Mouse (Mus musculus): ENCODE measurements around the gene Gm28035. TPM values are rescaled to one million over a fixed set of nuclear protein-coding genes. Genes with fewer than 3 reads are reported as not detected.

Gene Gm28035
- polyA plus RNA-seq, 1 experiment = 0.98 TPM

GRCm38 (mm10) chr2:30316136-30316535, 75.8 kb downstream of the Gm28035 start:
- no peaks in the 10 kb centered on the region for H3K4me1 ChIP-seq (ENCODE audit: control insufficient read depth, insufficient read depth, low read length)
- no peak overlapping the region for H3K27ac ChIP-seq (ENCODE audit: control insufficient read depth, insufficient read depth, low read depth, low read length)
- no peaks in the 10 kb centered on the region for H3K27me3 ChIP-seq (ENCODE audit: control insufficient read depth, insufficient read depth, low read length)
- H3K4me3 ChIP-seq (ENCODE audit: control insufficient read depth, low read depth, low read length) = no peak overlapping the region
- TF ChIP-seq CTCF (IDR thresholded peaks at IDR 0.05; ENCODE audit: control insufficient read depth, insufficient read depth, insufficient replicate concordance, low read depth, low read length) (no peak), POLR2A (IDR thresholded peaks at IDR 0.05; ENCODE audit: control insufficient read depth, low read depth, low read length) (no peak)
- peaks cover 8% of the 10 kb centered on the region for H3K36me3 ChIP-seq (ENCODE audit: control insufficient read depth, insufficient read depth, low read length)

GRCm38 (mm10) chr2:30316955-30317354, 76.6 kb downstream of the Gm28035 start:
- Histone ChIP-seq H3K4me1 (ENCODE audit: control insufficient read depth, insufficient read depth, low read length) (no peaks in the 10 kb centered on the region), H3K36me3 (ENCODE audit: control insufficient read depth, insufficient read depth, low read length) (peaks cover 8% of the 10 kb centered on the region), H3K27me3 (ENCODE audit: control insufficient read depth, insufficient read depth, low read length) (no peaks in the 10 kb centered on the region), H3K4me3 (ENCODE audit: control insufficient read depth, low read depth, low read length) (no peak overlapping the region), H3K27ac (ENCODE audit: control insufficient read depth, insufficient read depth, low read depth, low read length) (no peak overlapping the region)
- TF ChIP-seq POLR2A (IDR thresholded peaks at IDR 0.05; ENCODE audit: control insufficient read depth, low read depth, low read length) (no peak), CTCF (IDR thresholded peaks at IDR 0.05; ENCODE audit: control insufficient read depth, insufficient read depth, insufficient replicate concordance, low read depth, low read length) (no peak)

- Histone ChIP-seq H3K4me3 (ENCODE audit: control insufficient read depth, low read depth, low read length) (no peak overlapping the region), H3K4me1 (ENCODE audit: control insufficient read depth, insufficient read depth, low read length) (no peaks in the 10 kb centered on the region), H3K27me3 (ENCODE audit: control insufficient read depth, insufficient read depth, low read length) (no peaks in the 10 kb centered on the region), H3K27ac (ENCODE audit: control insufficient read depth, insufficient read depth, low read depth, low read length) (no peak overlapping the region), H3K36me3 (ENCODE audit: control insufficient read depth, insufficient read depth, low read length) (peaks cover 8% of the 10 kb centered on the region)
- no peak for TF ChIP-seq POLR2A (IDR thresholded peaks at IDR 0.05; ENCODE audit: control insufficient read depth, low read depth, low read length)
- TF ChIP-seq CTCF (IDR thresholded peaks at IDR 0.05; ENCODE audit: control insufficient read depth, insufficient read depth, insufficient replicate concordance, low read depth, low read length) = no peak
Observed at GRCm38 (mm10) chr2:30319260-30319659, 78.9 kb downstream of the Gm28035 start.

GRCm38 (mm10) chr2:30323111-30323510, 82.7 kb downstream of the Gm28035 start:
- H3K4me1 ChIP-seq (ENCODE audit: control insufficient read depth, insufficient read depth, low read length) = no peaks in the 10 kb centered on the region
- TF ChIP-seq POLR2A (IDR thresholded peaks at IDR 0.05; ENCODE audit: control insufficient read depth, low read depth, low read length) (no peak), CTCF (IDR thresholded peaks at IDR 0.05; ENCODE audit: control insufficient read depth, insufficient read depth, insufficient replicate concordance, low read depth, low read length) (no peak)
- no peaks in the 10 kb centered on the region for H3K27me3 ChIP-seq (ENCODE audit: control insufficient read depth, insufficient read depth, low read length)
- peak overlapping the region; percentile 58 for H3K4me3 ChIP-seq (ENCODE audit: control insufficient read depth, low read depth, low read length)
- H3K27ac ChIP-seq (ENCODE audit: control insufficient read depth, insufficient read depth, low read depth, low read length) = no peak overlapping the region
- peaks cover 5% of the 10 kb centered on the region for H3K36me3 ChIP-seq (ENCODE audit: control insufficient read depth, insufficient read depth, low read length)

GRCm38 (mm10) chr2:30325296-30325695, 84.9 kb downstream of the Gm28035 start:
- Histone ChIP-seq H3K4me3 (ENCODE audit: control insufficient read depth, low read depth, low read length) (no peak overlapping the region), H3K27me3 (ENCODE audit: control insufficient read depth, insufficient read depth, low read length) (no peaks in the 10 kb centered on the region), H3K4me1 (ENCODE audit: control insufficient read depth, insufficient read depth, low read length) (no peaks in the 10 kb centered on the region), H3K36me3 (ENCODE audit: control insufficient read depth, insufficient read depth, low read length) (peaks cover 6% of the 10 kb centered on the region), H3K27ac (ENCODE audit: control insufficient read depth, insufficient read depth, low read depth, low read length) (no peak overlapping the region)
- TF ChIP-seq POLR2A (IDR thresholded peaks at IDR 0.05; ENCODE audit: control insufficient read depth, low read depth, low read length) (no peak), CTCF (IDR thresholded peaks at IDR 0.05; ENCODE audit: control insufficient read depth, insufficient read depth, insufficient replicate concordance, low read depth, low read length) (no peak)

GRCm38 (mm10) chr2:30327276-30327675, 86.9 kb downstream of the Gm28035 start:
- Histone ChIP-seq H3K4me1 (ENCODE audit: control insufficient read depth, insufficient read depth, low read length) (no peaks in the 10 kb centered on the region), H3K36me3 (ENCODE audit: control insufficient read depth, insufficient read depth, low read length) (peaks cover 9% of the 10 kb centered on the region), H3K27ac (ENCODE audit: control insufficient read depth, insufficient read depth, low read depth, low read length) (no peak overlapping the region), H3K4me3 (ENCODE audit: control insufficient read depth, low read depth, low read length) (no peak overlapping the region), H3K27me3 (ENCODE audit: control insufficient read depth, insufficient read depth, low read length) (no peaks in the 10 kb centered on the region)
- no peak for TF ChIP-seq POLR2A (IDR thresholded peaks at IDR 0.05; ENCODE audit: control insufficient read depth, low read depth, low read length)
- TF ChIP-seq CTCF (IDR thresholded peaks at IDR 0.05; ENCODE audit: control insufficient read depth, insufficient read depth, insufficient replicate concordance, low read depth, low read length) = no peak

- peaks cover 9% of the 10 kb centered on the region for H3K36me3 ChIP-seq (ENCODE audit: control insufficient read depth, insufficient read depth, low read length)
- no peak overlapping the region for H3K4me3 ChIP-seq (ENCODE audit: control insufficient read depth, low read depth, low read length)
- H3K27ac ChIP-seq (ENCODE audit: control insufficient read depth, insufficient read depth, low read depth, low read length) = no peak overlapping the region
- H3K4me1 ChIP-seq (ENCODE audit: control insufficient read depth, insufficient read depth, low read length) = no peaks in the 10 kb centered on the region
- H3K27me3 ChIP-seq (ENCODE audit: control insufficient read depth, insufficient read depth, low read length) = no peaks in the 10 kb centered on the region
- TF ChIP-seq CTCF (IDR thresholded peaks at IDR 0.05; ENCODE audit: control insufficient read depth, insufficient read depth, insufficient replicate concordance, low read depth, low read length) = no peak
- no peak for TF ChIP-seq POLR2A (IDR thresholded peaks at IDR 0.05; ENCODE audit: control insufficient read depth, low read depth, low read length)
Observed at GRCm38 (mm10) chr2:30328791-30329190, 88.4 kb downstream of the Gm28035 start.

Other genes with a start within 250 kb of the Gm28035 start
- 77.0 and 84.3 TPM in 2 replicates for gene Wdr34, start 191.7 kb upstream of the Gm28035 start, polyA plus RNA-seq (2012; rRNA removed)
- gene Set, start 183.2 kb upstream of the Gm28035 start, polyA plus RNA-seq (2012; rRNA removed) = 32.7 and 38.9 TPM in 2 replicates
- gene Pkn3, start 162.9 kb upstream of the Gm28035 start, polyA plus RNA-seq (2012; rRNA removed) = 5.8 and 6.0 TPM in 2 replicates
- gene Zdhhc12, start 146.9 kb upstream of the Gm28035 start, polyA plus RNA-seq (2012; rRNA removed) = 156 and 170 TPM in 2 replicates
- 62.3 and 62.4 TPM in 2 replicates for gene Zer1, start 116.0 kb upstream of the Gm28035 start, polyA plus RNA-seq (2012; rRNA removed)
- gene Tbc1d13, start 106.8 kb upstream of the Gm28035 start, polyA plus RNA-seq (2012; rRNA removed) = 24.4 and 26.2 TPM in 2 replicates
- gene Endog, start 69.1 kb upstream of the Gm28035 start, polyA plus RNA-seq (2012; rRNA removed) = 2.4 and 2.9 TPM in 2 replicates
- 149 and 160 TPM in 2 replicates for gene Spout1, start 62.1 kb upstream of the Gm28035 start, polyA plus RNA-seq (2012; rRNA removed)
- gene Kyat1, start 34.7 kb upstream of the Gm28035 start, polyA plus RNA-seq (2012; rRNA removed) = 16.0 and 16.4 TPM in 2 replicates
- gene Lrrc8a, start 2.9 kb upstream of the Gm28035 start, polyA plus RNA-seq (2012; rRNA removed) = 8.8 TPM in 2 replicates
- 1.8 and 3.0 TPM in 2 replicates for gene Phyhd1, start 25.6 kb downstream of the Gm28035 start, polyA plus RNA-seq (2012; rRNA removed)
- not detected in 2 replicates for gene Gm28038, start 40.5 kb downstream of the Gm28035 start, polyA plus RNA-seq (2012; rRNA removed)
- gene Dolk, start 45.8 kb downstream of the Gm28035 start, polyA plus RNA-seq (2012; rRNA removed) = 6.2 and 6.6 TPM in 2 replicates
- 125 and 135 TPM in 2 replicates for gene Nup188, start 45.8 kb downstream of the Gm28035 start, polyA plus RNA-seq (2012; rRNA removed)
- 21.8 and 25.3 TPM in 2 replicates for gene Sh3glb2, start 118.8 kb downstream of the Gm28035 start, polyA plus RNA-seq (2012; rRNA removed)
- gene Miga2, start 123.7 kb downstream of the Gm28035 start, polyA plus RNA-seq (2012; rRNA removed) = 6.3 and 6.7 TPM in 2 replicates
- 27.3 and 32.6 TPM in 2 replicates for gene Dolpp1, start 151.7 kb downstream of the Gm28035 start, polyA plus RNA-seq (2012; rRNA removed)
- 591 and 623 TPM in 2 replicates for gene Crat, start 175.2 kb downstream of the Gm28035 start, polyA plus RNA-seq (2012; rRNA removed)
- 87.3 and 106 TPM in 2 replicates for gene Ptpa, start 175.5 kb downstream of the Gm28035 start, polyA plus RNA-seq (2012; rRNA removed)
- gene Ier5l, start 233.7 kb downstream of the Gm28035 start, polyA plus RNA-seq (2012; rRNA removed) = 2.2 and 2.8 TPM in 2 replicates